Mouse (Mus musculus) left cerebral cortex, postnatal 25 days (tissue): ENCODE results near the gene Ppp1r18. TPM values are rescaled to one million over a fixed set of nuclear protein-coding genes. Genes with fewer than 3 reads are reported as not detected.
"Not testable (repeated sequence)": the region's sequence is repeated elsewhere in the genome, so short reads cannot be mapped to it uniquely, and the experiment has no call there.

Source experiments
- DNase-seq, 2 experiments: peaks; one replicate each; pipeline ENCODE4 v3.0.0; 2022; ENCODE audit warnings: low spot score in 2 of 2, mixed read lengths in 1 of 2
- intact Hi-C: fragments of 180-260 bp; cut with DNase I; formaldehyde crosslinking; loops from one replicate; pipeline ENCODE4 v1.15.1; 2025
- total RNA-seq, 2 experiments: library from RNA; stranded (reverse); gene quantifications; 2 replicates each; pipeline ENCODE4 v1.2.3; 2021

Ppp1r18 gene
- total RNA-seq, 2 experiments from 2014 or later = 8.3 to 8.7 TPM

DNA sequence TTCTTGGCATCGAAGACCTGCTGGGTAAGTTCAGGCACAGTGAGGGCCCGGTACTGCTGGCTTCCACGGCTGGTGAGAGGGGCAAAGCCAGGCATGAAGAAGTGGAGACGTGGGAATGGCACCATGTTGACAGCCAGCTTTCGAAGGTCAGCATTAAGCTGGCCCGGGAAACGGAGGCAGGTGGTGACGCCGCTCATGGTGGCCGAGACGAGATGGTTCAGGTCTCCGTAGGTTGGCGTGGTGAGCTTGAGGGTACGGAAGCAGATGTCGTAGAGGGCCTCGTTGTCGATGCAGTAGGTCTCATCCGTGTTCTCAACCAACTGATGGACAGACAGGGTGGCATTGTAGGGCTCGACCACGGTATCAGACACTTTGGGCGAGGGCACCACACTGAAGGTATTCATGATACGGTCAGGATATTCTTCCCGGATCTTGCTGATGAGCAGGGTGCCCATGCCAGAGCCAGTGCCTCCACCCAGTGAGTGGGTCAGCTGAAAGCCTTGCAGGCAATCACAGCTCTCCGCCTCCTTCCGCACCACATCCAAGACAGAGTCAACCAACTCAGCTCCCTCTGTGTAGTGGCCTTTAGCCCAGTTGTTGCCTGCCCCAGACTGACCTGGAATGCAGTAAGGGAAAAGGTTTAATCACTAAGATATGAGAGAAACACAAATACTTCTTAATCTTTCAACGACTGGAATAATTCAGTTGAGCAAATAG lies 29.8 kb upstream of the Ppp1r18 start:
- DNase-seq = no peak
- intact Hi-C loops = loop anchor here (2.0 to 10.0 kb wide), 3 partner anchors 37 to 139 kb away; partner anchors contain the start of genes Gnl1, Mrps18b and Ppp1r10

GRCm38 (mm10) chr17:35836178-35836965 lies 29.0 kb upstream of the Ppp1r18 start:
- DNase-seq = peak; percentile 89 to 94
- intact Hi-C loops = loop anchor here (2.0 to 10.0 kb wide), 3 partner anchors 36 to 138 kb away; partner anchors contain the start of genes Gnl1, Mrps18b and Ppp1r10

GRCm38 (mm10) chr17:35836991-35837422 lies 28.4 kb upstream of the Ppp1r18 start:
- intact Hi-C loops = loop anchor here (2.0 to 10.0 kb wide), 3 partner anchors 36 to 138 kb away; partner anchors contain the start of genes Gnl1, Mrps18b and Ppp1r10
- peak; percentile 86 to 88 for DNase-seq

DNA sequence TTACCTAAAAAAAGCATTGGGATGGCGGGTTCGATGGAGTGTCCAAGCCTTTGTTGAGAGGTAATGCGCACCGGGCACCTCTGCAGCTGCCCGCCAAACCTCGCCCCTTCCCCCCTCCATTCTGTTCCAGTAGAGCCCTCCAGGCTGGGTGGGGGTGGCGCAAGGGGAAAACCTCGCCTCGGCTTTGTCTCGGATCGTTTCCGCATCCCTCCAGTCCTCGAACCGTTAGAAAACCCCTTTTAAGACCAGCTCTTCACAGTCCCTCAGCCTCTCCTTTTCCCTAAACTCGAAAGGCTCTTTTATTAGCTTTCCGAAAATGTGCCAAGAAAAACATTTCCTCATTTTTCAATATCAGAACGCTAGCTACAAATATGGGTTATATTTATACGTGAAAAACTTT lies 27.9 kb upstream of the Ppp1r18 start:
- peak; percentile 47 to 52 for DNase-seq
- intact Hi-C loops = loop anchor here (2.0 to 10.0 kb wide), 3 partner anchors 35 to 137 kb away; partner anchors contain the start of genes Gnl1, Mrps18b and Ppp1r10

GRCm38 (mm10) chr17:35838122-35838544 lies 27.3 kb upstream of the Ppp1r18 start, which contains the start of gene Tubb5:
TSS of gene Tubb5 (minus strand) at chr17:35838306.
- intact Hi-C loops = loop anchor here (5.0 to 10.0 kb wide), 2 partner anchors 79 to 137 kb away; partner anchors contain the start of genes Gnl1, Mrps18b and Ppp1r10
- DNase-seq = peak; percentile 97 to 99

DNA sequence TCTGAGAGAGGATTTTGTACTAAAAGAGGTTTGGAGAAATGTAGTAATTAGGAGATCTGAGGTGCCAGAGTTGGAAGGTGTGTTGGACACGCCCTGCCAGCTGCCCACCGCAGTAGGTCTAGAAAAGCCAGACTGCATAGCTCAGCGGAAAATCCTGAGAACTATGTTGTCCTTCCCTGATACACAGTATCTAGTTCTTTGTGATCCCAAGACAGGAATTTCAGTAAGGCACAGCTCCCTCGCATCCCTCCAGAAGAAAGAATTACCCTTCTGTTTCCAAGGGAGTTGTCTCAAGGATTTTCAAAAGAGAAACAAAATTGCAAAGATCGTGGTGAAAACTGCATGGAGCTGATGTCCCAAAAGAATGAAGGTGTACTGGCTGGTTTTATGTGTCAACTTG lies 26.8 kb upstream of the Ppp1r18 start:
- intact Hi-C loops = loop anchor here (5.0 to 10.0 kb wide), 2 partner anchors 79 to 136 kb away; partner anchors contain the start of genes Gnl1, Mrps18b and Ppp1r10
- DNase-seq = no peak

DNA sequence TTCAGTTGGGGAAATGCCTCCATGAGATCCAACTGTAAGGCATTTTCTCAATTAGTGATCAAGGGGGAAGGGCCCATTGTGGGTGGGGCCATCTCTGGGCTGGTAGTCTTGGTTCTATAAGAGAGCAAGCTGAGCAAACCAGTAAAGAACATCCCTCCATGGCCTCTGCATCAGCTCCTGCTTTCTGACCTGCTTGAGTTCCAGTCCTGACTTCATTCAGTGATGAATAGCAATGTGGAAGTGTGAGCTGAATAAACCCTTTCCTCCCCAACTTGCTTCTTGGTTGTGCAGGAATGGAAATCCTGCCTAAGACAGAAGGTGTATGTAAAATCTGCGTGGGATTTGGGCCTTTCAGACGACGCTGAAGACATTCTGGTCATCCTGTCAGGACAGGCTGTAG lies 26.4 kb upstream of the Ppp1r18 start:
- intact Hi-C loops = loop anchor here (5.0 to 10.0 kb wide), 2 partner anchors 78 to 136 kb away; partner anchors contain the start of genes Gnl1, Mrps18b and Ppp1r10
- DNase-seq = not testable (repeated sequence)

DNA sequence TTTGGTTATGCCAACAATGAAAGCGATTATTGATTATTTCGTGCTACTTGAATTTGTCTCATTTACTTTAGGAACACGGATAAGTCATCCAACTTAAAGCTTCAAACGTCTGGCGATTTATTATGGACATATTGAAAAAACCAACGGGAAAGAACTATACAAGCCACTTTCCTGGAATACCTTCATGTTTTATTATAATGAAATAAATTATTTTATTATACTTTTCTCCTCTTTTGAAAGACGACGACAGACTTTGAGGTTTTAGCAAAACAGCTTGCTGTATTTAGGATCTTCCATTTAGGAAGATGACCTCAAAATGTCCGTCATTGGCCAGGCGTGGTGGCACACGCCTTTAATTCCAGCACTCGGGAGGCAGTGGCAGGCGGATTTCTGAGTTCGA lies 24.8 kb upstream of the Ppp1r18 start:
- no peak for DNase-seq
- intact Hi-C loops = no loop called here

DNA sequence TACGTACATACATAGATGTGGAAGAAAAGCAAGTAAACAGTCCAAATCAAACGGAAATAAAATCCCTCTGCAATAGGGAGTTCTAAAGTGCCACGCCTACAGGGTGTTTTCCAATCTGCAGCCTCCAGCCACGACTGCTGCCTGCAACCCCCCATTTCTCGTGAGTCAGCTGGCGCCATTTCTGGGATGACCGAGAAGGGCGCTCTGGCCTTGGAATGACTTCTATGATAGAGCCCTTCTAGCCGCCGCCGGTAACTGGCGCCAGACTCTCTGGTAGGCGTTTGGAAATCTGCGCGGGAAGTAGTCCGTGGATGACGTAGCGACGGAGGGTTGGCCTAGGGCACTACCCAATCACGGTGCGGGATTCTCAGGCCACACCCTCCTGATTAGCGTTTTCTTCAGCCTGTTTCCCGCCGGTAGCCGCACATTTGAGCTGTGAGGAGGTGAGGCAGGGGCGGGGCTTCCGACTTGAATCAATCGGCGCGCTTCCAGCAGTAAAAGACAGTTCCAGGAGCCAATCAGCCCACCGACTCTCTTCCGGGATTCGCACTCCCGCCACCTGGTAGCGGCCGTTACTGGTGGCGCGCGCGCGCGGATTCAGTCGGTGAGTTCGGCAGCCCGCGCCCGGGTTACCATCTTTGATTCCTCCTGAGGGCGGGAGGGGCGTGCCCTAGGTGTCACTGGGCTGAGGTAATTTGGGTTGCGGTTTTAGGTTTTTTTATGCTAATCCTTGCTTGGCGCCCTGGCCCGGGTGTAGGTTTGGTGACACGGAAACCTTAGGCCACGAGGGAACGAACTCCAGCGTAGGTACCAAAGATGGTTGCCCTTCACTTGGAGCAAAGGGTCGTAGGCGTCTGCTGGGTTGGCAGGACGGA lies 24.1 kb upstream of the Ppp1r18 start, which contains the start of gene Mdc1:
TSS of gene Mdc1 (plus strand) at position 440 of the 875 bp plus-strand sequence.
- intact Hi-C loops = no loop called here
- peak; percentile 100 for DNase-seq

GRCm38 (mm10) chr17:35842006-35842405 lies 23.4 kb upstream of the Ppp1r18 start:
- no peak for DNase-seq
- intact Hi-C loops = loop anchor here (2.0 kb wide), 1 partner anchor 19 kb away; the partner anchor contains the start of gene Nrm

DNA sequence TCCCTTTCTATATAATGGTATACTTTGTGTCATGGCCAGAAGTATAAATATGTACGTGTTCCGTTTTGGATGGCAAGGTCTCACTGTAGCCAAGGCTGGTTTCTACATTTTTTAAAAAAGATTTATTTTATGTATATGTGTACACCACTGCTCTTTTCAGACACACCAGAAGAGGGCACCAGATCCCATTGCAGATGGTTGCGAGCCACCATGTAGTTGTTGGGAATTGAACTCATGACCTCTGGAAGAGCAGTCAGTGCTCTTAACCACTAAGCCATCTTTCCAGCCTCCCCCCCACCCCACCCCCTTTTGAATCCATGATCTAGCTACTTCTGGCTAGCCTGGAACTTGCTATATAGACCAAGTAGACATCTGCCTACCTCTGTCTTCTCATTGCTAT lies 21.9 kb upstream of the Ppp1r18 start:
- no peak for DNase-seq
- intact Hi-C loops = loop anchor here (2.0 kb wide), 1 partner anchor 17 kb away; the partner anchor contains the start of gene Nrm

DNA sequence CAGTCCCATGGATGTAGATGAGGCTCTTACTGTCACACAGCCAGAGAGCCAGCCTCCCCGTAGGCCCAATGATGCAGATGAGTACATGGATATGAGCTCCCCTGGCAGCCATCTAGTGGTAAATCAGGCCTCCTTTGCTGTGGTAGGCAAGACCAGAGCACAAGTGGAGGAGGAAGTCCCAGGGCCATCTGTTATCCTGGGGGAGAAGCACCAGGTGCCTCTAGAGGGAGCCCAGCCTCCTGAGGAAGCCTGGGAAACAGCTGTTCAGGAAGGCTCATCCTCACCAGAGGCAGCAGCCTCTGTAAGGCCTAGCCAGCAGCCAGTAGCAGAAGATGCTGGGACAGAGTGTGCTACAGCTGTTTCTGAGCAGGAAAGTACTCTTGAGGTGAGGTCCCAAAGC lies 17.3 kb upstream of the Ppp1r18 start:
- DNase-seq = peak in 1 of 2 experiments; percentile 78
- intact Hi-C loops = no loop called here

DNA sequence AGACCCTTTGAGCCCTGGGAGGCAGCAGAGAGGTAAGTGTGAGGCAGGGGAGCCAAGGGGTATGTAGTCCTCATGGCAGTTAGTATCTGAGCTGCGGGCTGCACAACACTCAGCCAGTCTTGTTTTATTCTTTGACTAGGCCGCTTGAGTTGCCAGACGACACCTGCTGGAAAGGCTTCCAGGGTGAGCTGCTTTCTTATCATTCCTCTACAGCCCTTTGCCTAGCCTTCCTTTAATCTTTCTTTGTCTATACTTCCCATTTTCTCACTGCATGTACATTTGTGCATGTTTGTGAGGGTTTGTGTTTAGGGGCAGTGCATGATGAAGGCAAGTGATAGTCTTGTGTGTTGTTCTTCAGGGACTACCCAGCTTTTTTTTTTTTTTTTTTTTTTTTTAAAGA lies 14.4 kb upstream of the Ppp1r18 start:
- DNase-seq = no peak
- intact Hi-C loops = no loop called here

DNA sequence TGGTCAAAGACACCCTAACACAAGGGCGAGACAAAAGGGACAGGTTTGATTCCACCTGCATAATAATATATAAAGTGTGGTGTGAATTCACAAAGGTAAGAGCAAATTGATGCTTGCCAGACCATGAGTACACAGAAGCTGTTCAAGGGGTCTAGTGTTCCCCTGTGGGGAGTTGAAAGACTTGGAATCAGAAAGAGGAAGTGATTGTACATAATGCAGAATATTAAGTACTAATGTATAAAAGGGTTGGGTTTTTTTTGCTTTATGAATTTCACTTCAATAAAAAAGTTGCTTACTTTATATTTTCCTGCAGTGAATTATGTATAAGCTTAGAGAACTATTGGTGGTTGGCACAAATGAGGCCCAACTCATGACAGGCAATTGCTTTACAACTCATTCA lies 6.0 kb upstream of the Ppp1r18 start:
- no peak for DNase-seq
- intact Hi-C loops = no loop called here

GRCm38 (mm10) chr17:35859835-35860234 lies 5.6 kb upstream of the Ppp1r18 start:
- intact Hi-C loops = loop anchor here (2.0 kb wide), 1 partner anchor 17 kb away; no protein-coding TSS in a partner anchor
- no peak for DNase-seq

- intact Hi-C loops = loop anchor here (2.0 kb wide), 1 partner anchor 18 kb away; no protein-coding TSS in a partner anchor
Measured at GRCm38 (mm10) chr17:35860831-35861197, 4.6 kb upstream of the Ppp1r18 start.

GRCm38 (mm10) chr17:35861198-35861857 lies 4.1 kb upstream of the Ppp1r18 start, which contains the start of gene Nrm:
TSS of gene Nrm (plus strand) at chr17:35861318.
- DNase-seq = peak; percentile 91 to 94
- intact Hi-C loops = loop anchor here (2.0 kb wide), 1 partner anchor 19 kb away; no protein-coding TSS in a partner anchor

More at GRCm38 (mm10) chr17:35860831-35861197, 4.6 kb upstream of the Ppp1r18 start:
- no peak for DNase-seq

- DNase-seq = no peak
- intact Hi-C loops = no loop called here
Measured at GRCm38 (mm10) chr17:35864832-35865353, 500 bp upstream of the Ppp1r18 start.
